Mouse (Mus musculus) midbrain, embryonic 13.5 days (tissue): ENCODE data around the gene Ttn. TPM values are rescaled to one million over a fixed set of nuclear protein-coding genes. Genes with fewer than 3 reads are reported as not detected.

Source experiments
- ATAC-seq: fragments of 200-750 bp; cut with Nextera tagmentation; 2 replicates; pipeline ENCODE4 v1.8.0; 2017; ENCODE audit warnings: mild to moderate bottlenecking, moderate TSS enrichment, moderate library complexity
- H3K27ac ChIP-seq: fragments of 300-500 bp; sonication (generic); 2 replicates; pipeline ENCODE4 v1.5.1; 2015; ENCODE audit warnings: inconsistent platforms, mild to moderate bottlenecking, moderate library complexity
- H3K27me3 ChIP-seq: fragments of 300-500 bp; sonication (generic); 2 replicates; pipeline ENCODE4 v1.6.1; 2015; ENCODE audit warnings: mild to moderate bottlenecking, inconsistent platforms
- H3K36me3 ChIP-seq: fragments of 300-500 bp; sonication (generic); 2 replicates; pipeline ENCODE4 v1.6.1; 2015; ENCODE audit warnings: mild to moderate bottlenecking, inconsistent platforms
- H3K4me1 ChIP-seq: fragments of 300-500 bp; sonication (generic); replicated peaks from 2 replicates; pipeline ENCODE4 v1.6.1; 2015; ENCODE audit warnings: inconsistent platforms
- H3K4me2 ChIP-seq: fragments of 300-500 bp; sonication (generic); replicated peaks from 2 replicates; pipeline ENCODE4 v1.6.1; 2015; ENCODE audit warnings: moderate library complexity, mild to moderate bottlenecking, inconsistent platforms
- H3K4me3 ChIP-seq: fragments of 300-500 bp; sonication (generic); replicated peaks from 2 replicates; pipeline ENCODE4 v1.5.1; 2015; ENCODE audit warnings: mild to moderate bottlenecking, inconsistent platforms
- H3K9ac ChIP-seq: fragments of 300-500 bp; sonication (generic); replicated peaks from 2 replicates; pipeline ENCODE4 v1.6.1; 2015; ENCODE audit warnings: mild to moderate bottlenecking, inconsistent platforms
- H3K9me3 ChIP-seq: fragments of 300-500 bp; sonication (generic); 2 replicates; pipeline ENCODE4 v1.6.1; 2016; ENCODE audit warnings: mild to moderate bottlenecking, inconsistent platforms
- WGBS: fragments of 180-500 bp; shearing (Covaris S2); methylation state at CpG from one replicate; pipeline ENCODE4 v1.1.7; 2015; 5-methylcytosine and 5-hydroxymethylcytosine counted together
- polyA plus RNA-seq: library from polyadenylated mRNA; unstranded; fragments of >200 nt; fragmentation: Nextera tagmentation; extraction: Ambion mirVana; gene quantifications from 2 replicates; pipeline ENCODE4 v1.2.1, GENCODE M21; 2015

Ttn gene
- polyA plus RNA-seq, 1 experiment from 2014 or later = 0.30 TPM

GRCm38 (mm10) chr2:76981717-76982116 lies 630 bp downstream of the Ttn start:
- WGBS = 73% methylated on average over 5 of the region's 5 CpGs
- no peak for ATAC-seq
- Histone ChIP-seq H3K4me2 (no peak overlapping the region), H3K9me3 (no peaks in the 10 kb centered on the region), H3K27ac (no peak overlapping the region), H3K27me3 (no peaks in the 10 kb centered on the region), H3K36me3 (no peaks in the 10 kb centered on the region), H3K9ac (no peak overlapping the region), H3K4me1 (0 out of 2 replicates have a peak, but pooled peaks cover 3% of the 10 kb centered on the region), H3K4me3 (no peak overlapping the region)

- Histone ChIP-seq H3K27ac (no peak overlapping the region), H3K4me3 (no peak overlapping the region), H3K4me2 (no peak overlapping the region), H3K36me3 (no peaks in the 10 kb centered on the region), H3K9ac (no peak overlapping the region), H3K4me1 (0 out of 2 replicates have a peak, but pooled peaks cover 3% of the 10 kb centered on the region), H3K9me3 (no peaks in the 10 kb centered on the region), H3K27me3 (no peaks in the 10 kb centered on the region)
- 57% methylated on average over 9 of the region's 9 CpGs for WGBS
- ATAC-seq = no peak
Observed at GRCm38 (mm10) chr2:76980146-76980545, 2.2 kb downstream of the Ttn start.

GRCm38 (mm10) chr2:76977650-76978049 lies 4.7 kb downstream of the Ttn start:
- Histone ChIP-seq H3K27me3 (no peaks in the 10 kb centered on the region), H3K9me3 (no peaks in the 10 kb centered on the region), H3K36me3 (no peaks in the 10 kb centered on the region), H3K4me1 (no peaks in the 10 kb centered on the region), H3K27ac (no peak overlapping the region), H3K9ac (no peak overlapping the region), H3K4me3 (no peak overlapping the region), H3K4me2 (no peak overlapping the region)
- 81% methylated on average over 6 of the region's 6 CpGs for WGBS
- ATAC-seq = no peak

- no peaks in the 10 kb centered on the region for H3K9me3 ChIP-seq
- H3K4me3 ChIP-seq = no peak overlapping the region
- no peak overlapping the region for H3K27ac ChIP-seq
- H3K4me2 ChIP-seq = no peak overlapping the region
- WGBS = 44% methylated on average over 4 of the region's 4 CpGs
- no peaks in the 10 kb centered on the region for H3K27me3 ChIP-seq
- ATAC-seq = no peak
- H3K36me3 ChIP-seq = no peaks in the 10 kb centered on the region
- H3K9ac ChIP-seq = no peak overlapping the region
- no peaks in the 10 kb centered on the region for H3K4me1 ChIP-seq
Observed at GRCm38 (mm10) chr2:76972051-76972450, 10.3 kb downstream of the Ttn start.

- ATAC-seq = peak; percentile 51
- 55% methylated on average over 5 of the region's 5 CpGs for WGBS
- no peak overlapping the region for H3K4me3 ChIP-seq
- H3K36me3 ChIP-seq = no peaks in the 10 kb centered on the region
- no peak overlapping the region for H3K9ac ChIP-seq
- no peak overlapping the region for H3K4me2 ChIP-seq
- no peaks in the 10 kb centered on the region for H3K27me3 ChIP-seq
- no peaks in the 10 kb centered on the region for H3K9me3 ChIP-seq
- no peak overlapping the region for H3K27ac ChIP-seq
- H3K4me1 ChIP-seq = no peaks in the 10 kb centered on the region
Observed at GRCm38 (mm10) chr2:76971069-76971468, 11.3 kb downstream of the Ttn start.

- H3K4me1 ChIP-seq = no peaks in the 10 kb centered on the region
- no peaks in the 10 kb centered on the region for H3K27me3 ChIP-seq
- no peak overlapping the region for H3K9ac ChIP-seq
- no peak overlapping the region for H3K4me2 ChIP-seq
- H3K9me3 ChIP-seq = no peaks in the 10 kb centered on the region
- H3K4me3 ChIP-seq = no peak overlapping the region
- 17% methylated on average over 4 of the region's 4 CpGs for WGBS
- peak; percentile 55 for ATAC-seq
- no peak overlapping the region for H3K27ac ChIP-seq
- H3K36me3 ChIP-seq = no peaks in the 10 kb centered on the region
Observed at GRCm38 (mm10) chr2:76970669-76971068, 11.7 kb downstream of the Ttn start.

- H3K9me3 ChIP-seq = no peaks in the 10 kb centered on the region
- no peaks in the 10 kb centered on the region for H3K4me1 ChIP-seq
- no peak for ATAC-seq
- H3K27ac ChIP-seq = no peak overlapping the region
- no peaks in the 10 kb centered on the region for H3K27me3 ChIP-seq
- no peak overlapping the region for H3K4me2 ChIP-seq
- 65% methylated on average over 6 of the region's 6 CpGs for WGBS
- no peaks in the 10 kb centered on the region for H3K36me3 ChIP-seq
- H3K9ac ChIP-seq = no peak overlapping the region
- H3K4me3 ChIP-seq = no peak overlapping the region
Observed at GRCm38 (mm10) chr2:76970204-76970603, 12.1 kb downstream of the Ttn start.

GRCm38 (mm10) chr2:76969637-76970036 lies 12.7 kb downstream of the Ttn start:
- no peak overlapping the region for H3K4me2 ChIP-seq
- H3K4me3 ChIP-seq = no peak overlapping the region
- WGBS = 80% methylated on average over 21 of the region's 21 CpGs
- H3K4me1 ChIP-seq = no peaks in the 10 kb centered on the region
- no peak overlapping the region for H3K27ac ChIP-seq
- H3K9ac ChIP-seq = no peak overlapping the region
- ATAC-seq = no peak
- H3K36me3 ChIP-seq = no peaks in the 10 kb centered on the region
- H3K9me3 ChIP-seq = no peaks in the 10 kb centered on the region
- H3K27me3 ChIP-seq = no peaks in the 10 kb centered on the region

GRCm38 (mm10) chr2:76968919-76969318 lies 13.4 kb downstream of the Ttn start:
- H3K4me2 ChIP-seq = no peak overlapping the region
- H3K4me3 ChIP-seq = no peak overlapping the region
- H3K9ac ChIP-seq = no peak overlapping the region
- H3K9me3 ChIP-seq = no peaks in the 10 kb centered on the region
- peak; percentile 79 for ATAC-seq
- 33% methylated on average over 8 of the region's 8 CpGs for WGBS
- H3K27ac ChIP-seq = no peak overlapping the region
- no peaks in the 10 kb centered on the region for H3K27me3 ChIP-seq
- no peaks in the 10 kb centered on the region for H3K4me1 ChIP-seq
- no peaks in the 10 kb centered on the region for H3K36me3 ChIP-seq

GRCm38 (mm10) chr2:76966582-76966981 lies 15.8 kb downstream of the Ttn start:
- 93% methylated on average over 6 of the region's 6 CpGs for WGBS
- no peak overlapping the region for H3K4me2 ChIP-seq
- no peak for ATAC-seq
- H3K9ac ChIP-seq = no peak overlapping the region
- no peaks in the 10 kb centered on the region for H3K27me3 ChIP-seq
- H3K9me3 ChIP-seq = no peaks in the 10 kb centered on the region
- no peaks in the 10 kb centered on the region for H3K36me3 ChIP-seq
- H3K4me3 ChIP-seq = no peak overlapping the region
- no peak overlapping the region for H3K27ac ChIP-seq
- no peaks in the 10 kb centered on the region for H3K4me1 ChIP-seq

GRCm38 (mm10) chr2:76966013-76966412 lies 16.3 kb downstream of the Ttn start:
- H3K9me3 ChIP-seq = no peaks in the 10 kb centered on the region
- no peaks in the 10 kb centered on the region for H3K36me3 ChIP-seq
- H3K4me1 ChIP-seq = no peaks in the 10 kb centered on the region
- no peak overlapping the region for H3K4me3 ChIP-seq
- no peaks in the 10 kb centered on the region for H3K27me3 ChIP-seq
- no peak overlapping the region for H3K9ac ChIP-seq
- H3K4me2 ChIP-seq = no peak overlapping the region
- 86% methylated on average over 2 of the region's 2 CpGs for WGBS
- H3K27ac ChIP-seq = no peak overlapping the region
- ATAC-seq = no peak

GRCm38 (mm10) chr2:76965542-76965941 lies 16.8 kb downstream of the Ttn start:
- no peak overlapping the region for H3K9ac ChIP-seq
- no peak overlapping the region for H3K4me2 ChIP-seq
- no peak overlapping the region for H3K4me3 ChIP-seq
- ATAC-seq = no peak
- H3K27ac ChIP-seq = no peak overlapping the region
- no peaks in the 10 kb centered on the region for H3K9me3 ChIP-seq
- no peaks in the 10 kb centered on the region for H3K4me1 ChIP-seq
- no peaks in the 10 kb centered on the region for H3K27me3 ChIP-seq
- 93% methylated on average over 7 of the region's 7 CpGs for WGBS
- no peaks in the 10 kb centered on the region for H3K36me3 ChIP-seq

- Histone ChIP-seq H3K36me3 (no peaks in the 10 kb centered on the region), H3K9me3 (no peaks in the 10 kb centered on the region), H3K4me2 (no peak overlapping the region), H3K9ac (no peak overlapping the region), H3K4me1 (no peaks in the 10 kb centered on the region), H3K4me3 (no peak overlapping the region), H3K27ac (no peak overlapping the region), H3K27me3 (no peaks in the 10 kb centered on the region)
- WGBS = 55% methylated on average over 6 of the region's 6 CpGs
- ATAC-seq = no peak
Observed at GRCm38 (mm10) chr2:76962045-76962432, 20.3 kb downstream of the Ttn start.
